Comparison of ENCODE assay signal across 11 mouse cellular contexts in the genomic region with DNA sequence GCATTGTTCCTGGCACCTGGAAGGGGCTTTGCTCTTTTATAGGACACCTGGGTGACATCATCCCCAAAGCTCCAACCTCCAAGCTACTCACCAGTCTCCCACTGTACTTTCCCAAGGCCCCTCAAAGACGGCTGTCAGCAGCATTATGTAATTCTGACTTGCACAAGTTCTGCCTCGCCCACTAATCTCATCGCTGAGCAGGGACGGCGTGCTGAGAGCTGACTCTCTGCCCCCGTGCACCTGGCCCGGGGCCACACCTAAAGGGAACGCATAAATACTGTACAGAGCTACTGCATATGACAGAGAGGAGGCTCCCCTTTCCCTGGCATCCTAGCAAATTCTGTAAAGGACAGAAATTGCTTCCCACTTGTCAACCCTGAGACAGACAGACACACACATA. TPM values are rescaled to one million over a fixed set of nuclear protein-coding genes. Genes with fewer than 3 reads are reported as not detected.
DNase-seq lines count a peak whose midpoint lies in the region; ATAC-seq and TF ChIP-seq lines count a peak whose summit lies in the region.
"Had no signal": no experiment of that assay in that cellular context is flagged by ENCODE, and none has a peak within 500 bp of the region (broad histone marks: within the 10 kb centered on the region; RNA-seq: fewer than 3 reads in every experiment).

No protein-coding gene starts in this region.

- intact Hi-C loops in heart, postnatal 25 days (cut with DNase I) = no loop called here
- intact Hi-C loops in heart, postnatal 14 days (cut with DNase I) = no loop called here

- ATAC-seq in lung, postnatal 0 days = no peak
- no peak for ATAC-seq in stomach, embryonic 16.5 days (ENCODE audit: insufficient read depth, low FRiP score)
- ATAC-seq: forebrain, embryonic 13.5 days; hindbrain, postnatal 0 days had no signal

- no peak overlapping the region for H3K4me3 ChIP-seq in lung, postnatal 0 days (ENCODE audit: low read depth, low read length)
- 0 out of 2 replicates have a peak overlapping the region, but pooled peaks have one; percentile 2 for H3K4me3 ChIP-seq in stomach, embryonic 16.5 days (replicated peaks; ENCODE audit: low read length)
- H3K4me3 ChIP-seq: forebrain, embryonic 13.5 days; lung, embryonic 15.5 days had no signal

- no peaks in the 10 kb centered on the region for H3K9me3 ChIP-seq in lung, postnatal 0 days (ENCODE audit: low read length)
- H3K9me3 ChIP-seq in stomach, embryonic 16.5 days (replicated peaks; ENCODE audit: control insufficient read depth, low read length) = no peaks in the 10 kb centered on the region
- H3K9me3 ChIP-seq: forebrain, embryonic 13.5 days; lung, embryonic 15.5 days had no signal

- no peak for TF ChIP-seq CTCF in lung, postnatal 0 days (IDR thresholded peaks at IDR 0.05)

- H3K36me3 ChIP-seq in lung, postnatal 0 days (ENCODE audit: insufficient read depth, low read length) = no peaks in the 10 kb centered on the region
- no peaks in the 10 kb centered on the region for H3K36me3 ChIP-seq in stomach, embryonic 16.5 days (ENCODE audit: control insufficient read depth, insufficient read depth, low read length)
- H3K36me3 ChIP-seq: lung, embryonic 15.5 days had no signal

- peak; percentile 43 for DNase-seq in adrenal gland, adult 8-10 months
- DNase-seq in adrenal gland, postnatal 10 days = no peak
- DNase-seq in lung, postnatal 0 days (ENCODE audit: low spot score) = peak; percentile 73
- no peak for DNase-seq in lung, postnatal 14 days
- peak; percentile 69 for DNase-seq in left cerebral cortex, adult 11 months (ENCODE audit: low spot score)
- DNase-seq in heart, postnatal 25 days (ENCODE audit: low spot score) = no peak
- DNase-seq in heart, postnatal 14 days = no peak

- H3K27ac ChIP-seq in lung, postnatal 0 days (ENCODE audit: low read length) = no peak overlapping the region
- H3K27ac ChIP-seq in stomach, embryonic 16.5 days (ENCODE audit: low read length) = peak overlapping the region; percentile 17; the same call in 1 of the 2 replicates
- H3K27ac ChIP-seq: forebrain, embryonic 13.5 days; hindbrain, postnatal 0 days; lung, embryonic 15.5 days had no signal

- no peaks in the 10 kb centered on the region for H3K27me3 ChIP-seq in lung, postnatal 0 days (replicated peaks; ENCODE audit: insufficient read depth, low read length)
- no peaks in the 10 kb centered on the region for H3K27me3 ChIP-seq in stomach, embryonic 16.5 days (ENCODE audit: control insufficient read depth, insufficient read depth, low read length)
- H3K27me3 ChIP-seq: forebrain, embryonic 13.5 days; lung, embryonic 15.5 days had no signal

- no peak for TF ChIP-seq EP300 in lung, postnatal 0 days (IDR thresholded peaks at IDR 0.05)

- WGBS in lung, postnatal 0 days = 42% methylated on average over 8 of the region's 8 CpGs
- 28% methylated on average over 8 of the region's 8 CpGs for WGBS in stomach, embryonic 16.5 days

- H3K4me2 ChIP-seq in lung, postnatal 0 days (replicated peaks; ENCODE audit: low read depth, low read length) = no peak overlapping the region
- H3K4me2 ChIP-seq in stomach, embryonic 16.5 days (ENCODE audit: low read depth, low read length) = peak overlapping the region; percentile 10; the same call in 1 of the 2 replicates
- H3K4me2 ChIP-seq: lung, embryonic 15.5 days had no signal

- H3K9ac ChIP-seq in lung, postnatal 0 days (replicated peaks; ENCODE audit: low read depth) = no peak overlapping the region
- H3K9ac ChIP-seq in stomach, embryonic 16.5 days (ENCODE audit: low read length) = no peak overlapping the region; the same call in 1 of the 2 replicates
- H3K9ac ChIP-seq: forebrain, embryonic 13.5 days; lung, embryonic 15.5 days had no signal

- peaks cover 13% of the 10 kb centered on the region for H3K4me1 ChIP-seq in lung, postnatal 0 days (ENCODE audit: insufficient read depth, low read depth, low read length)
- peaks cover 58% of the 10 kb centered on the region for H3K4me1 ChIP-seq in stomach, embryonic 16.5 days (ENCODE audit: control insufficient read depth, insufficient read depth, low read length)

RNA-seq across cellular contexts. Expression of a gene that starts 4.6 kb away (rescaled TPM):
- total RNA-seq in adrenal gland, adult 8-10 months (2022) = 10 to 100 TPM; 43.2 to 63.6 (median 51.2) TPM
- total RNA-seq in adrenal gland, postnatal 10 days (2021) = 10 to 100 TPM; 39.3 to 40.3 TPM
- polyA plus RNA-seq in lung, postnatal 0 days (2015; fragmentation: Nextera tagmentation; extraction: Ambion mirVana) = 13.1 and 14.1 TPM in 2 replicates
- 24.6 and 25.5 TPM in 2 replicates for polyA plus RNA-seq in stomach, embryonic 16.5 days (2015; fragmentation: Nextera tagmentation; extraction: Ambion mirVana)
- 1 to 10 TPM; 7.8 to 9.5 TPM for total RNA-seq in heart, postnatal 25 days (2021)
- 10 to 100 TPM; 11.8 to 12.4 TPM for total RNA-seq in heart, postnatal 14 days (2021)

Comparison
In these comparisons a context has a peak if more than half of its experiments do, and no peak if none do; other contexts are left out.
1. DNase-seq: peak in adrenal gland, adult 8-10 months (single experiment), lung, postnatal 0 days (single experiment) and left cerebral cortex, adult 11 months (single experiment); none in adrenal gland, postnatal 10 days (single experiment), lung, postnatal 14 days (single experiment), heart, postnatal 25 days (single experiment) and heart, postnatal 14 days (0 of 2).